Mouse (Mus musculus) left cerebral cortex, postnatal 4 days (tissue): ENCODE data around the gene Lhx4. TPM values are rescaled to one million over a fixed set of nuclear protein-coding genes. Genes with fewer than 3 reads are reported as not detected.

Experiments used
- total RNA-seq, 2 experiments: library from RNA; stranded (reverse); gene quantifications; 2 replicates each; pipeline ENCODE4 v1.2.3; 2021

The Lhx4 gene
- total RNA-seq, 2 experiments from 2014 or later, result 0.14 TPM; not detected in 1

Other genes starting within 250 kb of the Lhx4 start
- gene Acbd6, start 193.6 kb downstream of the Lhx4 start, total RNA-seq, result 100 to 1,000 TPM; 116 to 121 TPM
- gene Qsox1, start 61.2 kb upstream of the Lhx4 start, total RNA-seq, result 10 to 100 TPM; 34.2 to 35.0 TPM
- 10 to 100 TPM; 49.9 to 52.8 TPM for gene Cep350, start 221.6 kb upstream of the Lhx4 start, total RNA-seq